Mouse (Mus musculus) neural tube, embryonic 15.5 days (tissue): ENCODE results near the gene Ddx55. TPM values are rescaled to one million over a fixed set of nuclear protein-coding genes. Genes with fewer than 3 reads are reported as not detected.

Source experiments
- ATAC-seq: fragments of 200-750 bp; cut with Nextera tagmentation; 2 replicates; pipeline ENCODE4 v1.8.0; 2017; ENCODE audit warnings: mild to moderate bottlenecking, moderate TSS enrichment, moderate library complexity; ENCODE audit not compliant: low FRiP score
- H3K27ac ChIP-seq: fragments of 300-500 bp; sonication (generic); replicated peaks from 2 replicates; pipeline ENCODE4 v1.5.1; 2015; ENCODE audit warnings: mild to moderate bottlenecking, inconsistent platforms
- H3K27me3 ChIP-seq: fragments of 300-500 bp; sonication (generic); replicated peaks from 2 replicates; pipeline ENCODE4 v1.6.1; 2015; ENCODE audit warnings: inconsistent platforms
- H3K36me3 ChIP-seq: fragments of 300-500 bp; sonication (generic); 2 replicates; pipeline ENCODE4 v1.6.1; 2015; ENCODE audit warnings: inconsistent platforms
- H3K4me1 ChIP-seq: fragments of 300-500 bp; sonication (generic); 2 replicates; pipeline ENCODE4 v1.6.1; 2015; ENCODE audit warnings: inconsistent platforms
- H3K4me2 ChIP-seq: fragments of 300-500 bp; sonication (generic); 2 replicates; pipeline ENCODE4 v1.6.1; 2015; ENCODE audit warnings: inconsistent platforms, mild to moderate bottlenecking, moderate library complexity
- H3K4me3 ChIP-seq: fragments of 300-500 bp; sonication (generic); replicated peaks from 2 replicates; pipeline ENCODE4 v1.5.1; 2015; ENCODE audit warnings: mild to moderate bottlenecking, inconsistent platforms
- H3K9ac ChIP-seq: fragments of 300-500 bp; sonication (generic); replicated peaks from 2 replicates; pipeline ENCODE4 v1.6.1; 2015; ENCODE audit warnings: mild to moderate bottlenecking, inconsistent platforms
- H3K9me3 ChIP-seq: fragments of 300-500 bp; sonication (generic); replicated peaks from 2 replicates; pipeline ENCODE4 v1.6.1; 2016; ENCODE audit warnings: inconsistent platforms
- WGBS: fragments of 180-500 bp; shearing (Covaris S2); methylation state at CpG from one replicate; pipeline ENCODE4 v1.1.7; 2015; ENCODE audit warnings: mixed read lengths; 5-methylcytosine and 5-hydroxymethylcytosine counted together
- polyA plus RNA-seq: library from polyadenylated mRNA; unstranded; fragments of >200 nt; fragmentation: Nextera tagmentation; extraction: Ambion mirVana; gene quantifications from 2 replicates; pipeline ENCODE4 v1.2.1, GENCODE M21; 2015

Ddx55 gene
- 24.9 and 28.1 TPM in 2 replicates for polyA plus RNA-seq

DNA sequence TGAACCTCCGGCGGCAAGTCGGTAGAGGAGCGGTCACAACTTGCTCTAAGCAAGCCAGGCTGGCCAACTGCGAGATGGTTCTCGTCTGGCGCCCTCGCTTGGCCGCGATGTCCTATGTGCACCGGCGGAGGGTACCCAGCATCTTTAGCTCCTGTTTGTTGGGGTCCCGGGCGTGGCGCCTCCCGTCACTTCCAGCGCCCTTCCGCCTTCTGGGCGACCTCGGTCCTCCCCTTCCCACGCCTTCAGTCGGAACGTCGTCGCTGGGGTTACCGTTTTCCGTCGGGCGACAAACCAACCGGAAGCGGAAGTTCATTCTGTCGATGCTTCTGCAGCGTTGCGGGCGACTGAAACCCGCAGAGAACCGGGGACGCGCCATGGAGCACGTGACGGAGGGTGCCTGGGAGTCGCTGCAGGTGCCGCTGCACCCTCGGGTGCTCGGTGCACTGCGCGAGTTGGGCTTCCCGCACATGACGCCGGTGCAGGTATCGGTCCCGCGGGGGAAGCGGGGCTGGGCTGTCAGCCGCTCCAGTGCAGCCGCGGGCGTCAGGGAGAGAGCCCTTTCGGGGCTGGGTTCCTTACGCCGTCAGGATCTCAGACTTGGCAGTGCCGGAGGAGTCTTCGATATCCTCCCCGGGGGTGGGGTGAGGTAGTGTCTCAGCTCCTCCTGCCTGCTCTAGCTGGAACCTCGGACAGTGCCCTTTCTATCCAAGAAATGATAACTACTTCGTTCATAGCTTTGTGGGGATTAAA is at the start of gene Ddx55:
Gene Ddx55, plus strand, starts transcription at position 307 of the 750 bp plus-strand sequence.
- Histone ChIP-seq H3K36me3 (peaks cover 46% of the 10 kb centered on the region), H3K27ac (peak within 1 kb of the TSS; percentile 91), H3K4me1 (peaks cover 20% of the 10 kb centered on the region), H3K27me3 (no peaks in the 10 kb centered on the region), H3K4me3 (peak within 1 kb of the TSS; percentile 100), H3K4me2 (peak within 1 kb of the TSS; percentile 74), H3K9ac (peak within 1 kb of the TSS; percentile 95), H3K9me3 (no peaks in the 10 kb centered on the region)
- WGBS = under 1% methylated on average over 66 of the region's 66 CpGs
- peak; percentile 89 for ATAC-seq

DNA sequence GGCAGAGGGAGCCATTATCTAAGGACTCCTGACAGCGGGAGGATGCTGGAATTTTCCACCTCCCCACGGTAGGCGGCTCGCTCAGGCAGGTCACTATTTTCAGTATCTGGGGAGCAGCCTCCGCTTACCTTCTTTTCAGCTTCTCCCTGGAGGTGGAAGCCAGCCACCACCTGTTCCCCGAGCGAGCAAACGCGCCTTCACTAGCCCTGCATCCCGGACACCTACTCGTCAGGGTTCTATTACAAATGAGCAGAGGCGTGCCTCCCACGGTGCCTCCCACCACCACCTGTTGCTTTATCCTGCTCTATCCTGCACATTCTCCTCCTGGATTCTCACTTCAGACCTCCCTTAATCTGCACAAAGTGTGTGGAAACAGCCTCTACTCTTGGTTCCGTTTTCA is 48.9 kb upstream of the Ddx55 start:
- ATAC-seq = no peak
- Histone ChIP-seq H3K4me1 (peaks cover 5% of the 10 kb centered on the region; the same call in 1 of the 2 replicates), H3K27ac (no peak overlapping the region), H3K4me2 (no peak overlapping the region), H3K9ac (no peak overlapping the region), H3K36me3 (peaks cover 37% of the 10 kb centered on the region), H3K9me3 (no peaks in the 10 kb centered on the region), H3K27me3 (no peaks in the 10 kb centered on the region), H3K4me3 (no peak overlapping the region)
- 71% methylated on average over 14 of the region's 14 CpGs for WGBS

DNA sequence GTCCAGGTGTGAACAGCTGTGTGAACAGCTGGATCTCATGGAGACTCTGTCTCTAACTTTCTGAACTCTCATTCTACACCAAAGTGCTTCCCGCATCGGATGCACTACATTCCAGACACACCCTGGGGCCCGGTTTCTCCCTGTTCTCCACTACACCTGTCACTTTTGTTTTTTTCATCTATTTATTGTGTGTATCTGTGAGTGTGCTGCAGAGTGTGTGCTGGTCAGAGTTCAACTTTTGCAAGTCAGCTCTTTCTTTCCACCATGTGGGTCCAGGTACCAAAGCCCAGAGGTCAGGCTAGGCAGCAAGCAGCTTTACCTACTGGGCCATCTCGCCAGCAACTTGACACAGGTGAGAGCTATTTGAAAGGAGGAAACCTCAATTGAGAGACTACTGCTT is 47.4 kb upstream of the Ddx55 start:
- H3K27me3 ChIP-seq = no peaks in the 10 kb centered on the region
- 93% methylated on average over 4 of the region's 4 CpGs for WGBS
- H3K9me3 ChIP-seq = no peaks in the 10 kb centered on the region
- no peak overlapping the region for H3K4me3 ChIP-seq
- H3K9ac ChIP-seq = no peak overlapping the region
- H3K27ac ChIP-seq = no peak overlapping the region
- no peak overlapping the region for H3K4me2 ChIP-seq
- peaks cover 5% of the 10 kb centered on the region; the same call in 1 of the 2 replicates for H3K4me1 ChIP-seq
- ATAC-seq = no peak
- H3K36me3 ChIP-seq = peaks cover 40% of the 10 kb centered on the region

DNA sequence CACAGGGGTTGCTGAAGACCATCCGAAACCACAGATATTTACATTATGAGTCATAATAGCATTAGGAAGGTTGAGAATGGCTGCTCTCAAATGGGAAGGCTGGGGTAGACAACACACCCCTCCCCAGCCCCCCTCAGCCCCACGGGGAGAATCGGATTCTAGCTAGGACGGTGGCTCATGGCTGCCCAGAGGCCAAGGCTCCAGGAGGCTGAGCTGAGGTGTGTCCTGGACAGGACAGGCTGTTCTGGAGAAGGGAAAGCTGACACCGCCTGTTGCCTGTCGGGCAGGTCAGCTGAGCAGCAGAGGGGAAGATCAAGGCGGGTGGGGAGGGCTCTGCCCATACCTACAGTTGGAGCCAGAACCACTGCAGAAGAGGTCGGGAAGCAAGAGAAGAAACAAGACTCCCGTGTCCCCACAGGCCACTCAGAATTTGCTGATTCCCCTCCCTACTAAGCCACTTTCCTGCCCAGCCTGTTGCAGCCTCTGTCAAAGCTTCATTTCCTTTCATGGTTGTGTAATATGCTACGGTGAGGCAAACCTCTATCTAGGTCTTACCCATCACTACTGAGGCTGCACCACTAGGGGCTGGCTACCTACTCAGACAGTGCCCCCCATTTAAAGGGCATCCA is 45.8 kb upstream of the Ddx55 start:
- no peak overlapping the region for H3K4me2 ChIP-seq
- no peak overlapping the region for H3K9ac ChIP-seq
- no peaks in the 10 kb centered on the region for H3K9me3 ChIP-seq
- H3K27ac ChIP-seq = no peak overlapping the region
- H3K4me1 ChIP-seq = peaks cover 5% of the 10 kb centered on the region; the same call in 1 of the 2 replicates
- H3K36me3 ChIP-seq = peaks cover 29% of the 10 kb centered on the region
- no peaks in the 10 kb centered on the region for H3K27me3 ChIP-seq
- H3K4me3 ChIP-seq = no peak overlapping the region
- no peak for ATAC-seq
- WGBS = 83% methylated on average over 10 of the region's 10 CpGs

DNA sequence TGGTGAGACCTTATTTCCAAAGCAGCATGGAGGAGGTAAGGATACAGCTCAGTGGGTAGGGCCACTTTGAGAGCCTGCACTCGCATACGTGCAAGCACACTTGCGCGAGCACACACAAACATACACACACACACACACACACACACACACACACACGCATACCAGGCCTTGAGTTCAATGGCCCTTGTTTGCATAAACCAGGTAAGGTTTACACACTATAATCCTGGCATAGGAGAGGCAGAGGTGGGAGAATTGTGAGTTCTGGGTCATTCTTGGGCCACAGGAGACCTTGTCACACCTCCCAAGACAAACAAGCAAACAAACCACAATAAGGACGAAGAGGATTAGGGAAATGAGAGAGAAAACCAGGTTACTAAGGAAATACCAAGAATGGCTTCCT is 43.5 kb upstream of the Ddx55 start:
- Histone ChIP-seq H3K27ac (no peak overlapping the region), H3K9me3 (no peaks in the 10 kb centered on the region), H3K36me3 (peaks cover 28% of the 10 kb centered on the region), H3K27me3 (no peaks in the 10 kb centered on the region), H3K4me2 (no peak overlapping the region), H3K4me3 (no peak overlapping the region), H3K9ac (no peak overlapping the region), H3K4me1 (peaks cover 5% of the 10 kb centered on the region; the same call in 1 of the 2 replicates)
- whole genome bisulfite sequencing = 97% methylated on average over 6 of the region's 6 CpGs
- ATAC-seq = no peak

DNA sequence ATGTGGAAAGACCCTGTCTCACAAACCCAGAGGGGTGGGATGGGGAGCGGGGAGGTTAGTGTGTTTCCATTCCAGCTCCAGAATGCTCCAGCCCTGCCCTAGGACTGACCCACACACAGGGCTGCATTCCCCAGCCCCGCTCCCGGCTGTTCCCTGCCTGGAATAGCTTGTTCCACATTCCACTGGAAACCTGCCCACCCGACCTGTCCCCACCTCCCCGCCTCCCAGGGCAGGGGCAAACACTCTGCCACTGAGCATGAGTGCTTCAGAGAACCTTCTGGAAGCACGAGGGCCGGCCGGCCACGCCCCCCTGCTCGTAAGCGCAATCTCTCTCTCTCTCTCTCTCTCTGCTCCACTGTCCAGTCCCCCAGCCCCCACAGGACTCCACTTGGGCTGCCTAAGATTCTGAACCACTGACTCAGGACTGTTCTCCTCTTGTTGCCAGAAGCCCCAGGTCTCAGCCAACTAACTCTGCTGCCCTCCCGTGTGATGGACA is 42.9 kb upstream of the Ddx55 start:
- Histone ChIP-seq H3K4me2 (no peak overlapping the region), H3K4me1 (peaks cover 5% of the 10 kb centered on the region; the same call in 1 of the 2 replicates), H3K9ac (no peak overlapping the region), H3K9me3 (no peaks in the 10 kb centered on the region), H3K36me3 (peaks cover 30% of the 10 kb centered on the region), H3K27me3 (no peaks in the 10 kb centered on the region), H3K4me3 (no peak overlapping the region), H3K27ac (no peak overlapping the region)
- ATAC-seq = no peak
- WGBS = 85% methylated on average over 12 of the region's 12 CpGs

DNA sequence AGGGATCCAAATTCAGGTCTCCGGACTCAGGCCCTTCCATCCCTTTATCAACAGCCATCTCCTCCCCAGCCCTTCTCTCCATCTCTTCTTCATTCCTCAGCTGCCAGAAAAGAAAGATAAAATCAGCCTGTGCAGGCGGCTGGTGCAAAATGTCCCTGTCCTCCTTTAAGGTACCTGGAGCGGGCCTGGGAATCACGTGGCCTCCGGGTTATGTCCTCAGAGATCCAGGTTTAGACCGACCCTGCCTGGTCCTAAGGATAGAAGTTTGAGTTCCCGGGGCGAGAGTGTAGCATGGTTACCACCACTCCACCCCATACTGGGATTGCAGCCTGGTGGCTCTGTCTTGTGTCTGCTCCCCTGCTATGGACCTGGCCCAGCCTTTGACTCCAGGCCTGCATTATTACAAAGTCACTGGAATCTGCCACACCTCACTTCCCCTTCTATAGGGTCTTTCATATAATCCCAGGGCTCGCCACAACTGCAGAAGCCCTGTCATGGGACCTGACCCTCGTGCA is 42.1 kb upstream of the Ddx55 start:
- no peaks in the 10 kb centered on the region for H3K9me3 ChIP-seq
- no peak overlapping the region for H3K9ac ChIP-seq
- peaks cover 5% of the 10 kb centered on the region; the same call in 1 of the 2 replicates for H3K4me1 ChIP-seq
- no peaks in the 10 kb centered on the region for H3K27me3 ChIP-seq
- WGBS = 95% methylated on average over 10 of the region's 10 CpGs
- peaks cover 30% of the 10 kb centered on the region for H3K36me3 ChIP-seq
- H3K27ac ChIP-seq = no peak overlapping the region
- no peak overlapping the region for H3K4me3 ChIP-seq
- H3K4me2 ChIP-seq = no peak overlapping the region
- no peak for ATAC-seq

DNA sequence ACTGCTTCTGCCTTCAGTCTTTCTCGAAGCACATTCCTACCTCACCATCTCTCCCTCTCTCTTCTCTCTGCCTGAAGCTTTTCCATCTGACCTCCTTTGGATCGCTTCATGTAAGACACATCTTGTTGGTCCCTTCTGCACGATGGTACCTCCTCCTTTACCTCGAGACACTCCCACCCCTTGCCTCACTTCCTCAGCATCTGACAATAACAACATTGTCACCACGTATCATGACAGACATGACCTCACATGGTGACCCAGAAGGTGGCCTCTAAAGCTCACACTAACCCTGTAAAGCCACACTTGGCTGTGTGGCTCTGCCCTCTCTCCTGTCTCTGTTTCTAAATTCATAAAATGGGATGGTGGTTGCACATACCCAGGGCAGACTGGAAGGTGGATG is 36.9 kb upstream of the Ddx55 start:
- H3K9ac ChIP-seq = no peak overlapping the region
- no peak for ATAC-seq
- no peak overlapping the region for H3K4me2 ChIP-seq
- peaks cover 33% of the 10 kb centered on the region for H3K36me3 ChIP-seq
- H3K4me3 ChIP-seq = no peak overlapping the region
- no peak overlapping the region for H3K27ac ChIP-seq
- H3K9me3 ChIP-seq = no peaks in the 10 kb centered on the region
- no peaks in the 10 kb centered on the region for H3K27me3 ChIP-seq
- WGBS = 90% methylated on average over 5 of the region's 5 CpGs
- H3K4me1 ChIP-seq = no peaks in the 10 kb centered on the region

DNA sequence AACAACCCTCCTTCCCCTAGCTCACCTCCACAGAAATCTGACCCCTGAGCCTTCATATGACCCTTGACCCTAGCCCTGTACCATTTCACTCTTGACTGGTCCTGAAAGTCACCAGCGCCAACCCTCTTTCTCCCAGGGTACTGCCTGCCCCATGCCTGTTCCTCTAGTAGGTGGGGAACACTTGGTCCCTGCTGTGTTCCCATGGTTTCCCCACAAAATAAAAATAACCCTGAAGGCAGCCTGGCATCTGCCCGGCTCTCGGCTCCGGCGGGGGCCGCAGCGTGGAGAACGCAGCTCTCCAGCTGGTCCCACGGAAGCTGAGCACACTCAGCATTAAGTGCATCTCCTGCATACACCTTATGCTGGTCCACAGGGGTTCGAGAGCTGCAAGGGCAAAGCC is 34.0 kb upstream of the Ddx55 start:
- H3K36me3 ChIP-seq = peaks cover 15% of the 10 kb centered on the region
- no peak for ATAC-seq
- H3K4me2 ChIP-seq = no peak overlapping the region
- H3K9ac ChIP-seq = no peak overlapping the region
- H3K27ac ChIP-seq = no peak overlapping the region
- no peak overlapping the region for H3K4me3 ChIP-seq
- no peaks in the 10 kb centered on the region for H3K27me3 ChIP-seq
- no peaks in the 10 kb centered on the region for H3K4me1 ChIP-seq
- 51% methylated on average over 10 of the region's 10 CpGs for WGBS
- H3K9me3 ChIP-seq = no peaks in the 10 kb centered on the region

DNA sequence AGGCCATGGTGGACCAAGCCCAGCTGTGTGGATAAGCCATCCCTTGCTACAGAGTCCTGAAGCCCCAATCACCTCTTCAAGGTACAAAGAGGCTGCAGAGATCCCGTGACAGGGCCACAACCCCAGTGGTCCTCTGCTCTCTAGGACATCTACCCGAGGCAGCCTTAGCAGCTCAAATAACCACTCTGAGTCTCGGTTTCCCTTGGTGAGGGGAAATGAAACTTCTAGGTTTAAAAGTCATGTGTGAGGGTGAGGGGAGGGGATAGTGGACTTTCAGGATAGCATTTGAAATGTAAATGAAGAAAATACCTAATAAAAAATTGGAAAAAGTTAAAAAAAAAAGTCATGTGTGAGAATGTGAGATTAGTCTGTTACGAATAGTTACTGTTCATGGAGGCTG is 31.1 kb upstream of the Ddx55 start:
- no peaks in the 10 kb centered on the region for H3K27me3 ChIP-seq
- peaks cover 6% of the 10 kb centered on the region; the same call in 1 of the 2 replicates for H3K36me3 ChIP-seq
- H3K4me2 ChIP-seq = no peak overlapping the region
- H3K9me3 ChIP-seq = no peaks in the 10 kb centered on the region
- H3K9ac ChIP-seq = no peak overlapping the region
- H3K27ac ChIP-seq = no peak overlapping the region
- 92% methylated on average over 4 of the region's 4 CpGs for WGBS
- H3K4me1 ChIP-seq = no peaks in the 10 kb centered on the region
- H3K4me3 ChIP-seq = no peak overlapping the region
- ATAC-seq = no peak

DNA sequence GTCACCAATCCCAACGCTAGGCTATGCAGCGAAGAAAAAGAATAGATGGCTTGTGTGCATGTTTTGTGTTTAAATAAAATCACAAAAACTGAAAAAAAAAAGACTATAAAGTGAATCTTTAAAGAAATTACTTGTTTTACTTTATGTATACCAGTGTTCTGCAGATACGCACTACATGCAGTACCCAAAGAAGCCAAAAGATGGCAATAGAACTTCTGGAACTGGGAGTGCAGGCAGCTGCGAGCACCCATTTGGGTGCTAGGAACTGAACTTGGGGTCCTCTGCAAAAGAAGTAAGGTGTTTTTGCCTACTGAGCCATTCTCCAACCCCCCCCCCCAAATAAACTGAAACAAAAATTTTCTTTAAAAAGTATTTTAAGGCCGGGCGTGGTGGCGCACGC is 29.6 kb upstream of the Ddx55 start:
- Histone ChIP-seq H3K27ac (no peak overlapping the region), H3K4me2 (no peak overlapping the region), H3K9me3 (no peaks in the 10 kb centered on the region), H3K4me3 (no peak overlapping the region), H3K36me3 (peaks cover 6% of the 10 kb centered on the region; the same call in 1 of the 2 replicates), H3K9ac (no peak overlapping the region), H3K27me3 (no peaks in the 10 kb centered on the region), H3K4me1 (peaks cover 1% of the 10 kb centered on the region)
- 96% methylated on average over 8 of the region's 8 CpGs for WGBS
- no peak for ATAC-seq

DNA sequence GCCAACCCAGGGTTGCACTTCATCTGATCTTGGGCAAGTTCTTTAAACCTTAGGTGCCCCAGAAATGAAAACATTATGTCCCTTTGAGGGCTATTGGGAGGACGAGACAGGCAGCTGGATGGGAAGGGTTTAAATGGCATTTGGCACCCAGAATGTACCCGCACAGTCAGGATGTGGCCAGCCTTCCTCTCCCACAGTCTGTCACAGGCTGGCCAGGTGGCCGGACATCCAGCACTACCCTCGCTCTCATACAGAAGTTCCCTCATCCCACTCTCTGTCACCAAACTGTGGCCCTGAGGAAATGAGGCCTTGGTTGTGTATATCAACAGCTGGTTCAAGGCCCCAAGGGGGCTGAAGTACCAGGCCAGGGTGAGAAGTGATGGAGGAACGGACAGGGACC is 27.7 kb upstream of the Ddx55 start:
- H3K27ac ChIP-seq = no peak overlapping the region
- H3K36me3 ChIP-seq = peaks cover under 1% of the 10 kb centered on the region; the same call in 1 of the 2 replicates
- H3K9me3 ChIP-seq = no peaks in the 10 kb centered on the region
- H3K9ac ChIP-seq = no peak overlapping the region
- no peak overlapping the region for H3K4me3 ChIP-seq
- 93% methylated on average over 5 of the region's 5 CpGs for WGBS
- no peak for ATAC-seq
- peaks cover 20% of the 10 kb centered on the region for H3K4me1 ChIP-seq
- H3K4me2 ChIP-seq = no peak overlapping the region
- no peaks in the 10 kb centered on the region for H3K27me3 ChIP-seq
